ENCODE assay signal across 20 mouse cellular contexts in the genomic region with DNA sequence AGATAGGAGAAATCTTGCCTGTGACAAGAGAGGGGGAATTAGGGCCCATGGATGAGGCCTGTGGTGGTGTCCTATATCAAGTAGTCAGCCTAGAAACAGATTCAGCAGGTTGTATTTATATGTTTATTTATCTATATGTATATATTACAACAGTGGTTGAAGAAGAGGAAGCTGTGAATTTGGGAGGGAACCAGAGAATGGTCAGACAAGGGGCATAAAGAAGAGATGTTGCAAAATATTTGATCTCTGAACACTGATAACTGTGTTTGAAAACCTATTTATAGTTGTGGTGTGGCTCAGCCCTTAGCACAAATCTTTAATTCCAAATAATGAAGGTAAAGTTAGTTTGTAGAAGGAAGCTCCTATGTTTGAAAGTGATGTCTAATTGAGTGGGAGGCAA.
A peak's percentile ranks its signal among the peaks of the same experiment; 100 is the strongest.
DNase-seq lines count a peak whose midpoint lies in the region; ATAC-seq lines count a peak whose summit lies in the region.
"Had no signal": no experiment of that assay in that cellular context is flagged by ENCODE, and none has a peak within 500 bp of the region (broad histone marks: within the 10 kb centered on the region; RNA-seq: fewer than 3 reads in every experiment).

No protein-coding gene starts in this region.

- no peak for DNase-seq in embryonic facial prominence, embryonic 10.5 days (ENCODE audit: low spot score)
- peak; percentile 51 for DNase-seq in 416B (ENCODE audit: low read depth)
- DNase-seq in spleen, adult 12 weeks (ENCODE audit: low spot score), result no peak
- DNase-seq in urinary bladder, postnatal 36 days (ENCODE audit: low spot score in 2 of 2), result no peak
- DNase-seq: adrenal gland, adult 2 months; adrenal gland, postnatal 10 days; adrenal gland, postnatal 25 days; cerebellum, adult 11 months; cerebellum, adult 18-20 months; cerebellum, adult 8-10 months; cerebellum, adult 9-11 months; cerebellum, postnatal 14 days; cerebellum, postnatal 36 days; forebrain, postnatal 0 days had no signal

- peaks cover 4% of the 10 kb centered on the region; the same call in 1 of the 2 replicates for H3K4me1 ChIP-seq in embryonic facial prominence, embryonic 15.5 days
- no peaks in the 10 kb centered on the region for H3K4me1 ChIP-seq in embryonic facial prominence, embryonic 10.5 days

- no peak overlapping the region for H3K4me2 ChIP-seq in embryonic facial prominence, embryonic 15.5 days (replicated peaks)
- H3K4me2 ChIP-seq: embryonic facial prominence, embryonic 13.5 days; forebrain, embryonic 13.5 days; forebrain, embryonic 15.5 days had no signal

- H3K27me3 ChIP-seq in embryonic facial prominence, embryonic 15.5 days, result no peaks in the 10 kb centered on the region
- no peaks in the 10 kb centered on the region for H3K27me3 ChIP-seq in embryonic facial prominence, embryonic 10.5 days (replicated peaks; ENCODE audit: low read depth, poor library complexity, severe bottlenecking)
- H3K27me3 ChIP-seq: embryonic facial prominence, embryonic 13.5 days; forebrain, embryonic 13.5 days; forebrain, embryonic 15.5 days had no signal

- ATAC-seq in embryonic facial prominence, embryonic 15.5 days (ENCODE audit: insufficient number of reproducible peaks, low FRiP score, low TSS enrichment, low read depth), result no peak
- ATAC-seq in granulocyte monocyte progenitor cell, adult 5-6 weeks (replicated peaks; ENCODE audit: poor library complexity, severe bottlenecking), result peak; percentile 76
- peak; percentile 60; the same call in 1 of the 2 replicates for ATAC-seq in megakaryocyte progenitor cell, adult 5-6 weeks (replicated peaks; ENCODE audit: poor library complexity)
- ATAC-seq: forebrain, embryonic 13.5 days; forebrain, embryonic 15.5 days; forebrain, postnatal 0 days had no signal

- H3K36me3 ChIP-seq in embryonic facial prominence, embryonic 15.5 days, result no peaks in the 10 kb centered on the region
- H3K36me3 ChIP-seq in embryonic facial prominence, embryonic 10.5 days (replicated peaks), result peaks cover 5% of the 10 kb centered on the region
- H3K36me3 ChIP-seq: embryonic facial prominence, embryonic 13.5 days; forebrain, embryonic 15.5 days had no signal

- H3K9ac ChIP-seq in embryonic facial prominence, embryonic 15.5 days, result no peak overlapping the region
- H3K9ac ChIP-seq: embryonic facial prominence, embryonic 13.5 days; forebrain, embryonic 13.5 days; forebrain, embryonic 15.5 days; forebrain, postnatal 0 days had no signal

- H3K27ac ChIP-seq in embryonic facial prominence, embryonic 15.5 days (replicated peaks), result 0 out of 2 replicates have a peak overlapping the region, but pooled peaks have one; percentile 41
- H3K27ac ChIP-seq in embryonic facial prominence, embryonic 10.5 days (replicated peaks), result no peak overlapping the region
- H3K27ac ChIP-seq: embryonic facial prominence, embryonic 13.5 days; forebrain, embryonic 13.5 days; forebrain, embryonic 15.5 days had no signal

- H3K9me3 ChIP-seq in embryonic facial prominence, embryonic 15.5 days (replicated peaks), result no peaks in the 10 kb centered on the region
- no peaks in the 10 kb centered on the region for H3K9me3 ChIP-seq in embryonic facial prominence, embryonic 10.5 days
- H3K9me3 ChIP-seq: embryonic facial prominence, embryonic 13.5 days; forebrain, embryonic 13.5 days; forebrain, embryonic 15.5 days had no signal

- H3K4me3 ChIP-seq in embryonic facial prominence, embryonic 15.5 days (replicated peaks), result no peak overlapping the region
- no peak overlapping the region for H3K4me3 ChIP-seq in embryonic facial prominence, embryonic 10.5 days
- H3K4me3 ChIP-seq: embryonic facial prominence, embryonic 13.5 days; forebrain, embryonic 13.5 days; forebrain, embryonic 15.5 days had no signal
